Mouse (Mus musculus) frontal cortex, postnatal 10 days (tissue): Measurements from ENCODE around the gene Mad1l1.

Experiments
- DNase-seq, 2 experiments: peaks; one replicate each; pipeline ENCODE4 v3.0.0; 2022; ENCODE audit warnings: low spot score in 2 of 2, mixed read lengths in 1 of 2

Mad1l1 gene

GRCm38 (mm10) chr5:140128414-140128981, 192.9 kb downstream of the Mad1l1 start:
- DNase-seq = no peak

- DNase-seq = no peak
Measured at GRCm38 (mm10) chr5:140127981-140128380, 193.4 kb downstream of the Mad1l1 start.

- no peak for DNase-seq
Measured at GRCm38 (mm10) chr5:140124626-140125025, 196.7 kb downstream of the Mad1l1 start.

- DNase-seq = no peak
Measured at GRCm38 (mm10) chr5:140123640-140124366, 197.5 kb downstream of the Mad1l1 start.

- no peak for DNase-seq
Measured at GRCm38 (mm10) chr5:140123194-140123593, 198.2 kb downstream of the Mad1l1 start.

GRCm38 (mm10) chr5:140121966-140122365, 199.4 kb downstream of the Mad1l1 start:
- peak in 1 of 2 experiments; percentile 26 for DNase-seq

GRCm38 (mm10) chr5:140118921-140119320, 202.4 kb downstream of the Mad1l1 start:
- DNase-seq = no peak

GRCm38 (mm10) chr5:140117968-140118367, 203.4 kb downstream of the Mad1l1 start:
- no peak for DNase-seq

- DNase-seq = peak; percentile 52 to 63
Measured at GRCm38 (mm10) chr5:140115434-140116271, 205.7 kb downstream of the Mad1l1 start.

- DNase-seq = no peak
Measured at GRCm38 (mm10) chr5:140114512-140115060, 206.8 kb downstream of the Mad1l1 start.

GRCm38 (mm10) chr5:140113281-140113680, 208.1 kb downstream of the Mad1l1 start:
- no peak for DNase-seq

- no peak for DNase-seq
Measured at GRCm38 (mm10) chr5:140110024-140110423, 211.3 kb downstream of the Mad1l1 start.

- no peak for DNase-seq
Measured at GRCm38 (mm10) chr5:140107907-140108306, 213.4 kb downstream of the Mad1l1 start.

GRCm38 (mm10) chr5:140106051-140106450, 215.3 kb downstream of the Mad1l1 start:
- no peak for DNase-seq

GRCm38 (mm10) chr5:140104891-140105290, 216.5 kb downstream of the Mad1l1 start:
- no peak for DNase-seq

- no peak for DNase-seq
Measured at GRCm38 (mm10) chr5:140102731-140103130, 218.6 kb downstream of the Mad1l1 start.

- DNase-seq = no peak
Measured at GRCm38 (mm10) chr5:140101409-140102009, 219.8 kb downstream of the Mad1l1 start.

GRCm38 (mm10) chr5:140098711-140099110, 222.6 kb downstream of the Mad1l1 start:
- no peak for DNase-seq

GRCm38 (mm10) chr5:140095203-140095602, 226.1 kb downstream of the Mad1l1 start:
- DNase-seq = peak; percentile 65 to 66

- no peak for DNase-seq
Measured at GRCm38 (mm10) chr5:140093489-140093888, 227.9 kb downstream of the Mad1l1 start.

- peak; percentile 37 to 47 for DNase-seq
Measured at GRCm38 (mm10) chr5:140091601-140092000, 229.8 kb downstream of the Mad1l1 start.

- no peak for DNase-seq
Measured at GRCm38 (mm10) chr5:140089263-140089662, 232.1 kb downstream of the Mad1l1 start.
